Mouse (Mus musculus): ENCODE results near the gene Mybpc3.

Mybpc3 gene

GRCm38 (mm10) chr2:91117585-91118275 is at the start of gene Mybpc3:
Gene Mybpc3 (plus strand): TSS chr2:91118144.
- no peak for DNase-seq

- DNase-seq, result no peak
These were observed 49.6 kb upstream of the Mybpc3 start for GRCm38 (mm10) chr2:91068162-91068871.

GRCm38 (mm10) chr2:91068872-91069165 is 49.1 kb upstream of the Mybpc3 start:
- DNase-seq, result no peak

DNA sequence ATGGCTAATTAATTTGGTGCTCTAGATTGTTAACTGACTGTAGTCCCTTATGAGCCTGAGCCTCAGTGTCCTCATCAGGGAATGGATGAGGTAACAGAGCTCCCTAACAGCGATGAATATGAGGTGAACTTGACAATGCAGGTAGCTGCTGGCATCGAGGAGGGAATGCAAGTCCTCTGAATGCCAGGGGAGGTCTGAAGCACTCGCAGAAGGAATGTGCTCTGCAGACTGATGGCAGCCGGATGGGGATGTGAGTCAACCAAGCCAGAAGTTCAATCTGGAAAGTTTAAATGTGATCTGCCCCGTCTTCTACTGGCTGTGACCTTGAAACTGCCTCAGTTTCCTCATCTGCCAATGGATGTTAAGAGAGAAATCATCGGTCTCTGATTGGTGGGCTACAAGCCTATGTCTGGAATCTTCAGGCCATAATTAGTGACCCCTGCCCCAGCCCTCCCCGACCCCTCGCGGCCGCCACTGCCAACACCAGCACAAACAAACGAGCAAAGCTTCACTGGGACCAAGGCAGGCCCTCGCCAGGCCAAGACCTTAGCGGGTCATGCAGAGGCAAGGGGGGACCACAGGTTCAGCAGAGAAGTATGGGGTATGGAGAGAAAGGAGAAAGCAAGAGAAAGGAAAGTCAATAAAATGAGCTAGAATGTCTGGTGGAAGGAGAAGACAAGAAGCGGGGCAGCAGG is 48.5 kb upstream of the Mybpc3 start:
- peak; percentile 42 for DNase-seq

DNA sequence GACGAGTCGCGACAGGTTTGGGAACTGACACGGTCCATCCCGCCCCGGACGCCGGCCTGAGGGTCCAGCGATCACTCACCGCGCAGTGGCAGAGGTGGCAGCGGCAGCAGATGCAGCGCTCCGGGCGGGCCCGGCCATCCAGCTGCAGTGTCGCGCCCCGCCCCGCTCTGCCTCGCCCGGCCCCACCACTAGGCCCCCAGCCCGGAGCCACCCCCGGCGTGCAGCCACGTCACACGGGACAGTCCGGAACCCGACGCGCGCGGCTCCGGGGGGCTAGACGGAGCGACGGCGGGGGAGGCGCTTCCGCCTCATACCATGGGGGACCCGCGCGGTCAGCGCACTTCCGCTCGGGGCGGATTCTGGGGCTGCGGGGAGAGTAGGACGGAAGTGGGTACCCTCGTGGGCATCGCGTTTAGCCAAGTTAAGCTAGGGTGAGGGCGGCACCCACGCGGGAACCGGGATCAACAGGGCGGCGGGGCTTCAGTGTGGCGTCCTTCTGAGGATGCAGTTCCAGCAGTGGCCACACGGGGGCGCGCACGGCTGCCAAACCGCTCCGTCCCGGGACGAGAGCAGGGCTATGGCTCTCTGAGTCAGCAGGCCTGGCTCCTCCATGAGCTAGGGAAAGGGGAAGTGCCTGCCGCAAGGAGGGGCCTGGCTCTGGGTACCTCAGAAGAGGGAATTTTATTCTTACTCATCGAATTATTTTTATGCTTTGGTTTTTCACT is 47.7 kb upstream of the Mybpc3 start, which contains the start of gene Slc39a13:
Gene Slc39a13 (minus strand): TSS at position 342 of the 725 bp plus-strand sequence.
- DNase-seq, result peak; percentile 97

GRCm38 (mm10) chr2:91071059-91071458 is 46.9 kb upstream of the Mybpc3 start:
- DNase-seq, result no peak

- no peak for DNase-seq
These were observed 45.9 kb upstream of the Mybpc3 start for GRCm38 (mm10) chr2:91072092-91072491.

GRCm38 (mm10) chr2:91077957-91078313 is 40.0 kb upstream of the Mybpc3 start:
- DNase-seq, result no peak

- DNase-seq, result no peak
These were observed 39.5 kb upstream of the Mybpc3 start for GRCm38 (mm10) chr2:91078314-91079025.

DNA sequence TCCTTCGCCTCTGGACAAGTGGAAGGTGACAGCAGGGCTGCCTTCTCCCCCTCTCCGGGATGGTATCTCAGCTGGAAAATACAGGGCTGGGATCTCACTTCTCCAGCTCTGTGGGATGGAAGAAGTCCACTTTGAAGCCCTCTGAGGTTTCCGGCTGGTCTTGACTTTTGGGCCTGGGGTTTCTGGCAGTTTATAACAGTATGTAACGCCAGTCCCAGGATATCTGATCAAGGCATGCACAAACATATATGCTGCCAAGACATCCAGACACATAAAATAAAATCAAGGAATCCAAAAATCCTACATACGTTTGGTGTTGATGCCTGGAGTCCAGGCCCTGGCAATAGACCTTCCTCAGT is 38.9 kb upstream of the Mybpc3 start:
- DNase-seq, result no peak

DNA sequence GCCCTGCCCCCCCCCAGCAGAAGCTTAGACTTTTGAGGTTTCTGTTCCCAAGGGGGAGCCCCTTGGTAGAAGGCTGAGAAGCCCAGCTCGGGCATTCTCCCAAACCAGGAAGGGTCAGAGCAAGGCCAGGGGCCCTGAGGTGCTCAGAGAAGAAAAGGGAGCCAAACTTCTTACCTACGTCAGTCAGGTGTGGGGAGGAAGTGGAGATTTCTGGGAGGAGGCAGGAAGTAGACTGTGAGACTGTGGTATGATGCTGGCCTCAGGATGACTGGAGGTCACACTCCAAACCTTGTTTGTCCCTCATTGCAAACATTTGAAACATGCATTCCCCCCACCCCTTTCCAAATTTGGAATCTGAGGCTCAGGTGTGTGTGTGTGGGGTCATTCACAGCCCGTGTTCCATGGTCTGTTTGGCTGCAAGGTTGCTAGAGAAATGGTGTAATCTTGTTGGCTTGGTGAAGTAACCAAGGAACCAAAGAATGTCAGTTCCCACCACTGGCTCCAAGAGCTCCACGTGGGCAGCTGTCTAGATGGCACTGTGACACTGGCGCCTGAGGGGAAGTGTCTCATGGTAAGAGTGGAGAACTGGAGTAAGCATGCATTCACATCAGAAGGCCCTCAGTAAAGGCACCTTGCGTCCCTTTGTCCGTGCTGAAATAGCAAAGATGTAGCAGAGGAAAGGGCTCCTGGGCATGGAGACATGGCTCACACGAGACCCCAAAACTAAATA is 37.0 kb upstream of the Mybpc3 start:
- no peak for DNase-seq

GRCm38 (mm10) chr2:91081775-91082695 is 35.9 kb upstream of the Mybpc3 start, which contains the start of gene Spi1:
Gene Spi1 (plus strand): TSS chr2:91082390.
- DNase-seq, result no peak

DNA sequence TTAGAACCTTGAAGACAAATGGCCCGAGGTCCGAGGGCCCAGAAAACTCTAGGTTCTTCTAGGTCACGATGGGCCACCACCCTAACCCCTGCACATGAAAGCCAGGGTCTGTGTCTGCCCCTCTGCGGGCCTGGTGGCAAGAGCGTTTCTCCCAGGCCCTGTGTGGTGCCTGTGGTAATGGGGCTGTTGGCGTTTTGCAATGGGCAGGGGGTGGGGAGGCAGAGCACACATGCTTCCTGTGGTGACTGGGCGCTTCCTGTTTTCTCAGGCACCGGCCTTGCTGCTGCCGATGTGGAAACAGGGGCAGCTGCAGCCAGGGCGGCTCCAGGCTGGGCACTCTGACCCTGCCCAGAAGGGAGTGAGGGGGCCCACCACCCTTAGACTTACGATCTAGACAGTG is 35.1 kb upstream of the Mybpc3 start:
- DNase-seq, result no peak

- no peak for DNase-seq
These were observed 34.5 kb upstream of the Mybpc3 start for GRCm38 (mm10) chr2:91083366-91083940.

- DNase-seq, result no peak
These were observed 33.6 kb upstream of the Mybpc3 start for GRCm38 (mm10) chr2:91084179-91084820.

GRCm38 (mm10) chr2:91085494-91086391 is 32.2 kb upstream of the Mybpc3 start:
- DNase-seq, result no peak

GRCm38 (mm10) chr2:91086392-91087237 is 31.3 kb upstream of the Mybpc3 start:
- DNase-seq, result no peak

- no peak for DNase-seq
These were observed 30.5 kb upstream of the Mybpc3 start for GRCm38 (mm10) chr2:91087453-91087852.

Measured in kidney, adult 18-20 months (tissue).